Mouse (Mus musculus) embryo, embryonic 10 days (tissue): Measurements from ENCODE around the gene Lrrc8d.
"Not testable (repeated sequence)": the region's sequence is repeated elsewhere in the genome, so short reads cannot be mapped to it uniquely, and the experiment has no call there.

Experiments
- DNase-seq: peaks from one replicate; pipeline ENCODE4 v3.0.0-alpha.2; 2015; ENCODE audit warnings: low spot score

Lrrc8d gene

DNA sequence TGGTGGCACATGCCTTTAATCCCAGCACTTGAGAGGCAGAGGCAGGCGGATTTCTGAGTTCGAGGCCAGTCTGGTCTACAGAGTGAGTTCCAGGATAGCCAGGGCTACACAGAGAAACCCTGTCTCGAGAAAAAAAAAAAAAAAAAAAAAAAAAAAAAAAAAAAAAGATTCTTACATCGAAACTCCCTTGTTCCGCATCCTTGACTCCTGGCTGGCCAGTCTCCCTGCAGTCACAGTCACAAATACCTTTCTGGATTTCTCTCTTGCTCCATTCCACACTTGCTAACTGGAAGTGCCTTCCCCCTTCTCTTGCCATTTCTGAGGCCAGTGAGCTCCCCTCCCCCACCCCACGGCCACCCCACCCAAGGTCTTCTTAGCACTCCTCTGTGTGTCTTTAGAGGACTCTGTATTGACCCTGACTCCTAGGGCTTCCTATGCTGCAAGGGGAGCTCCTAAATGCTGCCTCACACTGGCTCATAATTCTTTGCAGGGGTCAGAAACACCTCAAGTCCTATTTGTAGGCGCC lies 13.9 kb upstream of the Lrrc8d start:
- DNase-seq, result not testable (repeated sequence)

DNA sequence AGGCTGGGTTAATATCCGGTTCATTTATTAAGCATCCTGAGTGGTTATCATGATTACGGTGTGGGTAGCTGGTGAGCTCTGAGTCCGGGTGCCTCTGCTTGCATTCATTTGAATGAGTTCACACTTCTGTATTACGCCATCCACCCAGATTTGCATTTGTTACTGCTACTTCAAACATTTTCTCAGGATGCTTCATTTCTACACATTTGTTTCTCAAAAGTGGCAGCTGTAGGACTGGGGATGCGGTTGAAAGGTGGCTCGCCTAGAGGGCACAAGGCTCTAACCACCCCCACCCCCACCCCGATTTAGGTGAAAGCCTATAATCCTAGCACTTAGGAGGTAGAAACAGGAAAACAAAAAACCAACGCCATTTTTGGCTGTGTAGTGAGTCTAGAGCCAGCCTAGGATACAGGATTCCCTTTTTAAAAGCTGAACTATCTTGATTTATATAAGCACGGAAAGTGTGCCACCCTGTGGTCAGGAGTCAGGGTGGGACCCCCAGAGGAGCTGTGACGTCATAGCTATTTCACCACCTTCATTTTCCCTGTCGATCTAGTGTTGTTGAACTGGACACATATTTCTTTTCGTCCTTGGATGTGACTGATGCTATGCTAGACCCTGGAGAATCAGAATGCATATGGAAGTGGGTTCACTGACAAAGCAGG lies 13.3 kb upstream of the Lrrc8d start:
- DNase-seq, result no peak

DNA sequence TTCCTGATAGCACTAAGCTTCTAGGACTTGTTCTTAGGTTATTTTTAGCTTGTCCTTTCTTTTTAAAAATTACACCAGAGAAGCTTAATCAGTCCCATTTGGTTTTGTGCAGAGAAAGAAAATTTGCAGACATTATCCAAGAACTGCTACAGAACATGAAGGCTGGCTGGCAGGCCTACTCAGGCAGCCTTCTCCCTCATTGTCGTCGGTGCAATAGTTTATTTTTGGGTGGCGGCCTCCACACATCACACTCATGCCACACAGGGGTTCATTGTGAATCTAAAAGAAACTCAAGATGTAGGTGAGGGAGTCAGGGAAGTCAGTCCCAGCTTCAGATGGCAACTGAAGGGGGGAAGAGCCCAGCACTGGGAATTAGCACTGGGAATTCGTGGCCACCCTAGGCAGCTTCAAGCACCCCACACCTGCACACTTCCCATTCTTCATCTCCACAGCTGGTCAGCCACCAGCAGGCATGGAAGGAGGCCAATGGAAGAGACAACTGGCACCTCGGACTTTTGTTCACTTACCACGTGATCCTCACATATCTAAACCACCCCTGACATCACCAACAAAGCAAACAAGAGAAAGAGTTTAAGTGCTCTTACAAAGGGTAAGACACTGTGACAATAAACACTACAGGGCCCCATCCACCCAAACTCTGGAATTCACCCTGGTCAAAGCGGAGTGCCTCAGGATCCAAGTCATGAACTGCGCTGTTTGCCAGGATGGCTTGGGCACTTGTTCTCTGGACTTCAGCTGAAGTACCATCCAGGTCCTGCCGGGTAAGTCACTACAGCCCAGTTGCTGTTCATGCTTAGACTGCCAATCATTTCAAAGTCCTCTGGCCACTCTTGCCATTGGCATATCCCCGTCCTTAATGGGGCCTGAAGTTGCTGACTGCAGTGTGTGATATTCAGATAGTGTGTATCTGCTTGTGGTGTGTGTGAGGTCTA lies 9.0 kb upstream of the Lrrc8d start:
- DNase-seq, result no peak

DNA sequence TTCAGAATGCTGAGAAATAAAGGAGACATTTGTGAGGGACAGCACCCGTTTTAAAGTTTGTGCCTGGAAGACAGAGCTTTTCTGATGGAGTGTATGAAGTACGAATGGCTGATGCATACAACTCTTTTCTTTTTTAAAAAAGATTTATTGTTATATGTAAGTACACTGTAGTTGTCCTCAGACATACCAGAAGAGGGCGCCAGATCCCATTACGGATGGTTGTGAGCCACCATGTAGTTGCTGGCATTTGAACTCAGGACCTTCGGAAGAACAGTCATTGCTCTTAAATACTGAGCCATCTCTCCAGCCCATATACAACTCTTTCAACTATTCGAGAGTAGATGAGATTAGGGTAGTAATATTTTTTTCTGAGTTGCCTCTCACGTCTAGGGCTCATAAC lies 8.1 kb upstream of the Lrrc8d start:
- DNase-seq, result no peak

DNA sequence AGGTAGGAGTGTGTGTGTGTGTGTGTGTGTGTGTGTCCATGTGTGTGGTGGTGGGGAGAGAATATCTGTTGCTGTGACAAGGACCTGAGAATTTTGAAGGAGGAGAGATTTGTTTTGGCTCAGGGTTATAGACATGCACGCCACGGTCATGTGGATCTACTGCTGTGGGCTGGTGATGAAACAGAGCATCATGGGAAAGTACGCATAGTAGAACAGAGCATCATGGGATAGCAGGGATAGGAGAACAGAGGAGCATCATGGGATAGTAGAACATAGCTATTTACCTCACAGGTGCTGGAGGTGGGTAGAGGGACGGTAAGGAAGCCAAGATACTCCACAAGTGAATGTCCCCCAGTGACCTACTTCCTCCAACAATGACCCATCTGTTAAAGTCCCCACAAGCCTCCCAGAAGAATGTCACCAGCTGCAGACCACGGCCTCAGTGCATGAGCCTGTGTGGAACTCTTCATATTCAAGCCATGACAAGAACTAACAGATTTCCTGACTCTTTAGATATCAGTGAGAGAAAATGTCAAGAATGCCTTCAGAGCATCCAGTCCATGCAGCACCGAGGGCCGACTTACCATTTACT lies 5.3 kb upstream of the Lrrc8d start:
- DNase-seq, result no peak

DNA sequence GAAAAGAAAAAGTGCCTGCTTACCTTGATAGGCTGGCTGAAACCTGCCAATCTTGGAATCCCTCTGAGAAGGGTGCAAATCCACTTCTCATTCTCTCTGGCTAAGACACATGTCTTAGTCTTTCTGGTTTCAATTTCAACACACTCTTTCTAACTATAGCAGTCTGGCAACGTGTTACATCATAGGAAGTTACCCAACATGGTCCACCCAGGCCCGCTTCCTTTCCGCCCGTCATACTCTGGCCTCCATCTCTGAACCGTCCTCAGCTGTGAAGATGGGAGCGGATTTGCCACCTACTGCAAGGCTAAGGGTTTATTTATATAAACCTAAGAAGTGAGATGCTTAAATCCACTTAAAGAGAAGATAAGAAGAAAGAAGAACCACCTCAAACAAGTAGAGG lies 3.7 kb upstream of the Lrrc8d start:
- no peak for DNase-seq

GRCm38 (mm10) chr5:105697886-105698285 lies 1.9 kb upstream of the Lrrc8d start:
- DNase-seq, result no peak

GRCm38 (mm10) chr5:105698694-105699093 lies 1.1 kb upstream of the Lrrc8d start:
- DNase-seq, result peak; percentile 32

GRCm38 (mm10) chr5:105700070-105700851 lies 492 bp downstream of the Lrrc8d start:
- peak; percentile 75 for DNase-seq

DNA sequence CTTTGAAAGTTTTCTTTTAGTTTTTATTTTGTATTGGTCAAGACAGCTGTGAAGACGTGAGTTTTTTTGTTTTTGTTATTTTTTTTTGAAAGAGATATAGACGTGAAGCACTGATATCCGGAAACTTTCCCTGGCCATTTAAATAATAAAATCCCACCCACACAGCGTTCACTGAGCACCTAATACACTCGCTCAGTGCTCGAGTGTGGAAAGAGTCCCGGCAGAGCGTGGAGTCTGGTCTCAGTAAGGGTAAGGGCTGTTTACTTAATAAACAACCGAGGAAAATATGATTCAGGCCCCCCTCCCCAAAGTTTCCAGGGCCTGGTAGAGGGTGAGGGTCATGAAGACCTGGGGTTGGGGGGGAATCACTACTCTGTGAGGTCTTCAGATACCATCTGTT lies 1.6 kb downstream of the Lrrc8d start:
- no peak for DNase-seq

GRCm38 (mm10) chr5:105701844-105702243 lies 2.1 kb downstream of the Lrrc8d start:
- DNase-seq, result no peak

DNA sequence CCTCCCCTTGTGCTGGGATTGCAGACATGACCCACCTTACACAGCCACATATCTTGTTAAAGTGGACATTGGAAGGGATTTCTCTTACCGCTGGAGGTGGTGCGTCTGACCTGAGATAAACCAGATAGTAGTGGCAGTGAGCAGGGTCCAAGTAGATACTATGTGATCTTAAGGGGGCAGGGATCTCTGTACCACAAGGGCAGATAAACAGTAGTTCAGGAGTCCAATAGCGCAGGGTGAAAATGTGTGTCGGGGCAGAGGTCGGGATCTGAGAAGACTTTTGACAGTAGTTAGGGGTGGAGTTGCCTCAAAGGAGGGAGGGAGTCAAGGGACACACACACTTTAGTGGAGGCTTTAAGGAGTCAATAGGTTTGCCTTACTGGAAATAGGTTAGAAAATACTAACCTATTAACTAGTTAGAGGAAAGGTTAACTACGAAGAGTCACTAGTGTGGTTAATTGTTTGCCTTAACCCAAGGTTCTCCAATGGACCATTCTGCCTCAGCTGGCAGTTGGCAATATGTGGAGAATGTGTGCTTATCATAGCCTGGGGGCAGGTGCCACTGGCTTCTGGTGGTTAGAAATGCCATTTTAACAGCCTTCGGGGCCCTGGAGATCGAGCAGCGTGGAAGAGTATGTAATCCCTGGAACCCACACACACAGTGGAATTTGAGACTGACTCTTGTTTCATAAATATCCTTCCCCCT lies 3.0 kb downstream of the Lrrc8d start:
- DNase-seq, result no peak

- no peak for DNase-seq
Measured at GRCm38 (mm10) chr5:105703286-105703655, 3.5 kb downstream of the Lrrc8d start.

- no peak for DNase-seq
Measured at GRCm38 (mm10) chr5:105704573-105704972, 4.8 kb downstream of the Lrrc8d start.

DNA sequence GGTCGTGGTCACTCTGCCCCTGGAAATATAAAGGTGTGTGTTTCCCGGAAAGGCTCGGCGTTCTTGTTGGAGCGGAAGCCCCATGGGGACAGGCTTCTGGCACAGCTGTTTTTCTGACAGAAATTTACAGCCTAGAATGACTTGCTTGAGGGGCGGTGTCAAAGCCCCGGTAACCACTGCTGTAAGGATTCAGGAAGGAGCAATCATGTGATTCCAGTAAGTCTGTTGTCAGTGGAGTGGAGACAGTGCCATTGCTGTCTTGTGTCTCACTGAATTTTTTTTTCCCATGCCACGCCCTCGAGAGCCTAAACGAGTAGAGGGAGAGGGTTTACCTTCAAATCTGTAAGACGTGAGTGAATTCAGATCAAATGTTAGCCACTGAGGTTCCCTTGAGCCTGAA lies 6.9 kb downstream of the Lrrc8d start:
- no peak for DNase-seq

- DNase-seq, result no peak
Measured at GRCm38 (mm10) chr5:105708276-105708675, 8.5 kb downstream of the Lrrc8d start.

DNA sequence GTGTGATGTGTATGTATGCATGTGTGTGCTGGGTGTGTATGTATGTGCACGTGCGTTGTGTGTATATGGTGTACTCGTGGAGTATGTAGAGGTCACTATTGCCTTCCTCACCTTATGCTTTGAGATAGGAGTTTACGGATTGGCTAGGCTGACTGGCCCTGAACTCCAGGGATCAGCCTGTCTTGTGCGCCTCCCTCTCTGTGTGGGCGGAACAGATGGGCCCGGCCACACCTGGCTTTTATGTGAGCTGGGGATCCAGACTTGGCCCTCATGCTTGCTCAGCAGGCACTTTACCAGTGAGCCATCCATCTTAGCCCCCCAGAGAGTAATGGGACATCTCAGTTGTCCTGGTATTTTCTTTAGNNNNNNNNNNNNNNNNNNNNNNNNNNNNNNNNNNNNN lies 10.7 kb downstream of the Lrrc8d start:
- DNase-seq, result no peak

- DNase-seq, result no peak
Measured at GRCm38 (mm10) chr5:105714446-105714845, 14.7 kb downstream of the Lrrc8d start.

GRCm38 (mm10) chr5:105715095-105715494 lies 15.3 kb downstream of the Lrrc8d start:
- DNase-seq, result no peak

DNA sequence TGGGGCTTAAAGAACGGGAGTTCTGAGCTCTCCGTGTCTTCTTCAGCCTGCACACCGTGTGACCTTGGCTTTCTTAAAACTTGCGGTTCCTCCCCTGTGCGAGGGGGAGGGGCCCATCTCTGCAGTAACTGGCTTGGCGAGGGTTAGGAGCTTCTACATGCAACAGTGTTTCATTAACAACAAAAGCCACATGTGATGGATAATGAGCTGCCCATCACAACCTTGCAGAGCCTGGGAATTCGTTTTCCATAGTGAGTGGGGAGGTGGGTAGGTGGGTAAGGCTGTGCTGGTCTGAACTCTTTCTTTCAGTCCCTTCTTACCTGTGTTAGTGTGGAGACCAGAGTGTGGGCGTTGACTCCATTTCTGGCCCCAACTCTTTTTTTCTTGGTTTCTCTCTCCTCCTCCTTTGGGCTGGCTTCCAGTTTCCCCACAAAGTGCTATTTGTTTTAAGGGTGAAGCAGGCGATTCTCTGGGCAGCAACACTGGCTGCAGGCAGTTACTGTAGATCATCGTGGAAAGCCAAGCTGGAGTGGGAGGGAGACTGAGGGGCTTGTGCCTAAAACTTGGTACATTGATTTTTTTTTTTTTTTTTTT lies 15.9 kb downstream of the Lrrc8d start:
- DNase-seq, result no peak

GRCm38 (mm10) chr5:105717294-105717693 lies 17.5 kb downstream of the Lrrc8d start:
- DNase-seq, result no peak
